Mouse (Mus musculus): Measurements from ENCODE around the gene Krtap8-1. TPM values are rescaled to one million over a fixed set of nuclear protein-coding genes. Genes with fewer than 3 reads are reported as not detected.

The Krtap8-1 gene
- polyA plus RNA-seq (2015; fragmentation: Nextera tagmentation; extraction: Ambion mirVana), result not detected in 2 replicates

DNA sequence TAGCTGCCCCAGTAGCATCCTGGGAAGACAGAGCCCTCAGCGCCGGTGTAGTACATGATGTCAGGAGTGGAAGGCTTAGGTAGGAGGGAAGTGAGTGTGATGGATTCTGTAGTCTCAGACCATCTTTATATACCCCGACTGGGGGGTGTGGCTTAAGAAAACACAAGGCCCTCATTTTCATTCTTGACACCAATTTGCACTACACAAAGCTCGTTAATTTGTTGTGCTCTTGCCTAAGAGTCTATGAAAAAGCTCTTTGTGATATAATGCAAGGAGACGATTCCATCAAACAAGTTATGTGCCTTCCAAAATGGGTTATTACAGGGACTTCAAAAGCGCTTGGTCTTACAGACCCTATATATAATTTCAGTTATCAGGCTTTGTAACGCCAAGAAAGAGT, at the start of gene Krtap8-1:
TSS of gene Krtap8-1 (minus strand) at position 101 of the 400 bp plus-strand sequence.
- no peak for ATAC-seq
- Histone ChIP-seq H3K27ac (no peak within 1 kb of the TSS), H3K4me2 (replicated peaks) (no peak within 1 kb of the TSS), H3K27me3 (no peaks in the 10 kb centered on the region), H3K9ac (replicated peaks) (no peak within 1 kb of the TSS), H3K4me1 (replicated peaks) (no peaks in the 10 kb centered on the region), H3K36me3 (no peaks in the 10 kb centered on the region), H3K9me3 (no peaks in the 10 kb centered on the region), H3K4me3 (replicated peaks) (no peak within 1 kb of the TSS)
- WGBS, result 89% methylated on average over 7 of the region's 7 CpGs

DNA sequence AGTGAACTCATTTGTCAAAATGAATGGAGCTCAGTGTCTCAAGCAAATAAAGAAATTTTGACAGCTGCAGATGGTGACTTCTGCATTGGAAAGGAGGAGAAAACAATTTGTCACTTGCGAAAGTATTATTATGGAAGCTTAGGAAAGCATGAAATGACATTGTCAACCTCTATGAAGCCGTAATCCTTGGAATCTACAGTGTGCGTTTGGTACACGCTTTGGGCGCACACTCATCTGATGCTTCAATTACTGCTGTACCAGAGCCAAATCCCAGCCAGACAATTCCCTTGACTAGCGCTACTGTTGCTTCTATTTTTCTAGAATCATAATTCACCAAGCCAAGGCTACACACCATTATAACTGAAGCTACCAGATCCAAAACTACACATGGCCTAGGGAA, 49.6 kb upstream of the Krtap8-1 start:
- no peak overlapping the region for H3K4me3 ChIP-seq (replicated peaks)
- H3K4me2 ChIP-seq (replicated peaks), result no peak overlapping the region
- no peaks in the 10 kb centered on the region for H3K27me3 ChIP-seq
- H3K9me3 ChIP-seq, result no peaks in the 10 kb centered on the region
- 77% methylated on average over 6 of the region's 6 CpGs for WGBS
- H3K27ac ChIP-seq, result no peak overlapping the region
- no peaks in the 10 kb centered on the region for H3K36me3 ChIP-seq
- ATAC-seq, result no peak
- peaks cover 8% of the 10 kb centered on the region; the same call in 1 of the 2 replicates for H3K4me1 ChIP-seq (replicated peaks)
- no peak overlapping the region for H3K9ac ChIP-seq (replicated peaks)

DNA sequence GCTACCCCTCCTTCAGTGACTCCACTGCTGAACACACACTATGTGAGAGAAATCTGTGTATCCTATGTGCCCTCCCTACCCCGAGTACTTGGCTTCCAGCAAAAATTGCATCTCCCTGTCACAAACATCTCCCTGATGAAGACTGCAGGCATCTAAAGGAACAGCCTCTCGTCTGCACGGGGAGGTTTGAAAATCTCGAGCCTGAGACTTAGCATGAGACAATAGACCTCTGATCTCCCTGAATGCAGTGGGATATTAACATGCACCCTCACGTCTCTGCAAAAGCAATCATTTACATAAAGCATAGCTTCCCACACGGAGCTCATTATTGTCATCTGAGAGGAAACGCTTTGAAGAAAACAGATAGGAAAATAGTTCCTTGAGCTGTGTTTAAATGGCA, 42.8 kb upstream of the Krtap8-1 start:
- Histone ChIP-seq H3K36me3 (no peaks in the 10 kb centered on the region), H3K4me3 (replicated peaks) (no peak overlapping the region), H3K27ac (peak overlapping the region; percentile 81), H3K9ac (replicated peaks) (no peak overlapping the region), H3K4me1 (replicated peaks) (peaks cover 32% of the 10 kb centered on the region), H3K9me3 (no peaks in the 10 kb centered on the region), H3K4me2 (replicated peaks) (peak overlapping the region; percentile 36), H3K27me3 (no peaks in the 10 kb centered on the region)
- peak; percentile 87 for ATAC-seq
- 5% methylated on average over 7 of the region's 7 CpGs for WGBS

DNA sequence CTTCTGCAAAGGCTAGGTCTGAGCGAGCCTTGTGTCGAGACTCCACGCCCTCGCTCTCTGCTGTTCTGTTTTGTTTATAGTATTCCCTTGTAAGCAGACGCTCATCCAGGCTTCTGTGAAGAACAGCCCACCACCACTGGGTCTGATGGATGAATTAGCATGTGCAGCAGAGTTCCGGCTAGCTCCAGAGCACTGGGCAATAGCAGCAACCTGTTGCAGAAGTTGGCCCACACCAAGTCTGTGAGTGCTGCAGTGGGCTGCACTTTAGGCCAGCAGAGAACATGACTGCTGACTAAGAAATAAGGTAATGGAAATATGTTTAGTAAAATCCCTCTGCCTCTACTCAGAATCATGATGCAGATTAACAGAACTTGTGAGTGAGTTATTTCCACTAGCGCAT, 42.1 kb upstream of the Krtap8-1 start:
- peak; percentile 53 for ATAC-seq
- Histone ChIP-seq H3K27ac (peak overlapping the region; percentile 81), H3K4me1 (replicated peaks) (peaks cover 32% of the 10 kb centered on the region), H3K9ac (replicated peaks) (no peak overlapping the region), H3K4me2 (replicated peaks) (peak overlapping the region; percentile 1; the same call in 1 of the 2 replicates), H3K4me3 (replicated peaks) (no peak overlapping the region), H3K36me3 (no peaks in the 10 kb centered on the region), H3K9me3 (no peaks in the 10 kb centered on the region), H3K27me3 (no peaks in the 10 kb centered on the region)
- 34% methylated on average over 7 of the region's 7 CpGs for WGBS

DNA sequence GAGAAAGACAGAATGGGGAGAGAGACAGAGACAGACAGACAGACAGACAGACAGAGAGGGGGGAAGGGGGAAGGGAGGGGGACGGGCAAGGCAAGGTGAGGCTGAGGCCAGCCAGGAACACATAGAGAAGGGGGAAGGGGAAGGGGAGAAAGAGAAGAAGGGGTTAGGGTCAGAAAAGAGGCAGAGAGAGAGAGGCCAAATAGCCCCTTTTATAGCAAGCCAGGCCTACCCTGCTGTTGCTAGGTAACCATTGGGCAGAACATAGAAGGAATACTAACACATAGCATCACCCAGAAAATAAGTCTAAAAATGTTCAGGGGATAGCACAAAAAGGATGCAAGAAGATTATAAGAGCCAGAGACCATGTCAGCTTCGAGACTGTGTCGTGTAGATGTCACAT, 40.6 kb upstream of the Krtap8-1 start:
- Histone ChIP-seq H3K27me3 (no peaks in the 10 kb centered on the region), H3K9ac (replicated peaks) (no peak overlapping the region), H3K4me3 (replicated peaks) (no peak overlapping the region), H3K4me2 (replicated peaks) (no peak overlapping the region), H3K27ac (no peak overlapping the region), H3K4me1 (replicated peaks) (peaks cover 32% of the 10 kb centered on the region), H3K36me3 (no peaks in the 10 kb centered on the region), H3K9me3 (no peaks in the 10 kb centered on the region)
- peak; percentile 65 for ATAC-seq
- 26% methylated on average over 3 of the region's 3 CpGs for WGBS

DNA sequence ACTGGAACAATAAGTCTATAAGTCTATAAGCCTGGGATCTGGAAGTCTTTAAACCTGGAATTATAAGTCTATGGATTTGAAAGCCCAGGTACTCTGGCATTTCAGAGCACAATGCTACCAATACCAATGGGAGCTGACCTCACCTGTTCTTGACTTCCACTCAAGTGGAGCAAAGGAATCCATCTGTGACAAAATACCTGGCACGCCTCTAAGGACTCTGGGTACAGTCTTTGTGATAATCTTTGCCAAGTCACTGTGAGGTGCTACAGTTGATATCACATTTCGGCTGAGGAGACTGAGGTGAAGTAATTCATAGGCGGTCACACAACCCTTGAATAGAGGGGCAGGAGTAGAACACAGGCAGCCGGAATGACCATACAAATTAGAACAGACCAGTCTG, 33.2 kb upstream of the Krtap8-1 start:
- H3K4me2 ChIP-seq (replicated peaks), result no peak overlapping the region
- no peaks in the 10 kb centered on the region for H3K36me3 ChIP-seq
- H3K9ac ChIP-seq (replicated peaks), result no peak overlapping the region
- H3K4me3 ChIP-seq (replicated peaks), result no peak overlapping the region
- no peaks in the 10 kb centered on the region for H3K27me3 ChIP-seq
- 94% methylated on average over 4 of the region's 4 CpGs for WGBS
- no peaks in the 10 kb centered on the region for H3K9me3 ChIP-seq
- no peak for ATAC-seq
- no peak overlapping the region for H3K27ac ChIP-seq
- H3K4me1 ChIP-seq (replicated peaks), result no peaks in the 10 kb centered on the region

DNA sequence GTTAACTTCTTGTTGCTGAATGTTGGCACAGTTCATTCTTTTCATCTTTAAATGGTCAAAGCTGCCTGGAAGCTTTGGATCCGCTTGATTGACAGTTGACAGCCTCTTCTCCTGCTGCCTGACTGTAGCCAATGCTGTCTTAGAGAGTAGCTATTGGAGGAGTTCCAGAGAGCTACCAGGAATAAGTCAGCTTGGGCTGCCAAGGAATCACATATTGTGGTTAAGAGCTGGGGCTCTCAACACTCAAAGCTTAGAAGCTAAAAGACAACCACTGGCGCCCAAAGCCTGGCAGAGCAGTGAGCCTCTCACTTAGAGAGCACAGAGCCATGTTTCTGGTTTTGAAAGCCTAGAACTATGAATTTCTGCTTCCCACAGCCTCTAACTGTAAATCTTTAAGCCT, 32.8 kb upstream of the Krtap8-1 start:
- H3K4me1 ChIP-seq (replicated peaks), result no peaks in the 10 kb centered on the region
- H3K36me3 ChIP-seq, result no peaks in the 10 kb centered on the region
- 95% methylated on average over 2 of the region's 2 CpGs for WGBS
- H3K4me3 ChIP-seq (replicated peaks), result no peak overlapping the region
- H3K4me2 ChIP-seq (replicated peaks), result no peak overlapping the region
- H3K9ac ChIP-seq (replicated peaks), result no peak overlapping the region
- no peak for ATAC-seq
- no peaks in the 10 kb centered on the region for H3K9me3 ChIP-seq
- no peak overlapping the region for H3K27ac ChIP-seq
- no peaks in the 10 kb centered on the region for H3K27me3 ChIP-seq

DNA sequence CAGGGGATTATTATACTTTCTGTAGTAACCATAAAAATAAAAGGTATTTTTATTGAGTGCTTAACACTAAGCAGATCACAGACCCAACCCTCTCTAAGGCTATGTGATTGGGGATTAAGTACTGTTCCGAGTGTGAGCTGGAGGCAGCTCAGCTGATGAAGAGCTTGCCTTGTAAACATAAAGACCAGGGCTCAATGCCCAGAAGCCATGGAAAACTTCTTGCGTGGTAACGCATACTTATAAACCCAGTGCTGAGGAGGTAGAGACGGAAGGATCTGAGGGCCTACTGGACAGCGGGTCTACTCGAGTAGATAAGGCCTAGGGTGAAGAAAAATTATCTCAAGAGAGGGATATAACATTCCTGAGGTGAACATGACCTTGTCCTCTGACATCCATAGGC, 32.3 kb upstream of the Krtap8-1 start:
- Histone ChIP-seq H3K4me3 (replicated peaks) (no peak overlapping the region), H3K36me3 (no peaks in the 10 kb centered on the region), H3K9ac (replicated peaks) (no peak overlapping the region), H3K4me1 (replicated peaks) (no peaks in the 10 kb centered on the region), H3K9me3 (no peaks in the 10 kb centered on the region), H3K4me2 (replicated peaks) (no peak overlapping the region), H3K27me3 (no peaks in the 10 kb centered on the region), H3K27ac (no peak overlapping the region)
- peak; percentile 27; the same call in 1 of the 2 replicates for ATAC-seq
- 84% methylated on average over 6 of the region's 6 CpGs for WGBS

DNA sequence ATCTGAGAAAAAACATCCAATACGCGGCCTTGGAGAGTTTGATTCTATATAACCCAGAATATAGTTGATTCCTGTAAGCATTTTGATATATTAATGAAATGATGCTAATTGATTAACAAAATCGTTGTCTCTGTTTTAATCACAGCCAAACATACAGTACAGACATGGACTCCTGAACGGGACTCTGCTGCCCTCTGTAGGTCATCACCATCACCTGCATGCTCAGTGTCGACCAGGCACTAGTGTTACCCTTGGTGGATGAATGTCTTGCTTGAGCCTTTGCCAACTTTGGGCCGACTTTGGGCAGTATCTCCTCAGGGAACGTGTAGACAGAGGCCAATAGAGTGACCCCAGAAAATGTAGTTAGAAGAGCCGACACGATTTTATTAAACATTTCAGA, 29.9 kb upstream of the Krtap8-1 start:
- no peak overlapping the region for H3K4me3 ChIP-seq (replicated peaks)
- no peaks in the 10 kb centered on the region for H3K9me3 ChIP-seq
- H3K27me3 ChIP-seq, result no peaks in the 10 kb centered on the region
- no peak overlapping the region for H3K27ac ChIP-seq
- ATAC-seq, result no peak
- no peaks in the 10 kb centered on the region; the same call in 1 of the 2 replicates for H3K4me1 ChIP-seq (replicated peaks)
- WGBS, result 64% methylated on average over 9 of the region's 9 CpGs
- no peak overlapping the region for H3K4me2 ChIP-seq (replicated peaks)
- H3K36me3 ChIP-seq, result no peaks in the 10 kb centered on the region
- no peak overlapping the region for H3K9ac ChIP-seq (replicated peaks)

DNA sequence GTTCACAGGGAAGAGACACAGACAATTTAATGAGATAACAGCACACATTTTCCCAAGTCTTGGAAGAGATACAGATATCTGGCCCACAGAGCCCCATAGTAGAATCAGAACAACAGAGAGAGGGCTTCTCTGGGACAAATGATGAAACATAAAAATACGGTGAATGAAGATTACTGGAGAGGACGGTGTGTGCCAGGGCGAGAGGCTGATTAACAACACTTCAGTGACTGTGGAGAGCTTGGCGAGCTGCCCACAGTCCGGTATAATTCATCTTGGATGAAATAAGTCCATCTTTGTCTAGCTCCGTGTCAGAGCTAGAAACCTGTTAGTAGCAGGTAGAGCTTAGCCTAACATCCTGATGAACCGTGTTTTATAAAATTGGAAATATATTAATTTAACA, 25.7 kb upstream of the Krtap8-1 start:
- H3K27me3 ChIP-seq, result no peaks in the 10 kb centered on the region
- no peaks in the 10 kb centered on the region; the same call in 1 of the 2 replicates for H3K4me1 ChIP-seq (replicated peaks)
- no peak overlapping the region for H3K4me2 ChIP-seq (replicated peaks)
- H3K4me3 ChIP-seq (replicated peaks), result no peak overlapping the region
- WGBS, result 65% methylated on average over 7 of the region's 7 CpGs
- H3K9ac ChIP-seq (replicated peaks), result no peak overlapping the region
- ATAC-seq, result no peak
- no peaks in the 10 kb centered on the region for H3K9me3 ChIP-seq
- H3K36me3 ChIP-seq, result no peaks in the 10 kb centered on the region
- H3K27ac ChIP-seq, result no peak overlapping the region

DNA sequence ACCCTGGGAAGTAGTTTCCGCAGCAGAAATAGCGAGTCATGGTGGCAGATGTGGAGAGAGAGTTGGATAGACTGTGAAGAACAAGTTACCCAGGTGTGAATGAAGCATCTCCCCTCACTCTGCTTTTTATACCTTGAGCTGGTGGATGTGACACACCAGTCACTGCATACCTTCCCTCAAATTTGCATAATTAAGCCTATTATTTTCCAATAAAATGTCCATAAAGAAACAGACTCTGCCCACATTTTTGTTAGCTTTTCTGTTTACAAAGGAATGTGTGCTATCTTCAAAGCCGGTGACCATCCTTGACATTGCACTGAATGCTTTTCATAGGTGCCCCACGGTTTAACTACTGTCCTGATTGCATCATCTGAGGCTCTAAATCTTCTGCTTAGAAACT, 20.5 kb upstream of the Krtap8-1 start, which contains the start of gene Krtap7-1:
TSS of gene Krtap7-1 (minus strand) at position 101 of the 400 bp plus-strand sequence.
- H3K9me3 ChIP-seq, result no peaks in the 10 kb centered on the region
- no peak for ATAC-seq
- H3K9ac ChIP-seq (replicated peaks), result no peak within 1 kb of the TSS
- H3K27ac ChIP-seq, result no peak within 1 kb of the TSS
- H3K4me2 ChIP-seq (replicated peaks), result no peak within 1 kb of the TSS
- no peaks in the 10 kb centered on the region for H3K27me3 ChIP-seq
- no peaks in the 10 kb centered on the region for H3K36me3 ChIP-seq
- H3K4me1 ChIP-seq (replicated peaks), result no peaks in the 10 kb centered on the region; the same call in 1 of the 2 replicates
- WGBS, result 89% methylated on average over 4 of the region's 4 CpGs
- H3K4me3 ChIP-seq (replicated peaks), result no peak within 1 kb of the TSS

DNA sequence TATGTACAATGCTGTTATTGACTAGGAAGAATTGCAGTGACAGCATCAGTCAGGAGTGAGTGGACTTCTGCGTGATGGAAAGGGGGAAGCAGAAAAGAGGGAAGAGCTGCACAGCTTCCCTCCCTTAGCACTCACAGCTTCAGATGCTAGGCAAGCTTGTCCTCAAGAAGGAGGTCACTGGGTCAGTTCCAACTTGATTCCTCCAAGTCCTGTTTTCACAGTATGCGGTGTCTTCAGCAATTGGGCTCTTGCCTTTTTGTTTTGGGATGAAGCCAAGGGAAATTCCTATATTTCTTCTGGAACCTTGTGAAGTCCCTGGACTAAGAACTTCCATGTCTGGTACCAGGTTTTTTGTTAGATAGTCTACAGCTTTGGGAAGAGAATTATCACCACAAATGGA, 15.8 kb upstream of the Krtap8-1 start:
- Histone ChIP-seq H3K4me2 (replicated peaks) (no peak overlapping the region), H3K4me3 (replicated peaks) (no peak overlapping the region), H3K9ac (replicated peaks) (no peak overlapping the region), H3K36me3 (no peaks in the 10 kb centered on the region), H3K27ac (no peak overlapping the region), H3K4me1 (replicated peaks) (no peaks in the 10 kb centered on the region), H3K27me3 (no peaks in the 10 kb centered on the region), H3K9me3 (no peaks in the 10 kb centered on the region)
- no peak for ATAC-seq
- 81% methylated on average over 2 of the region's 2 CpGs for WGBS

DNA sequence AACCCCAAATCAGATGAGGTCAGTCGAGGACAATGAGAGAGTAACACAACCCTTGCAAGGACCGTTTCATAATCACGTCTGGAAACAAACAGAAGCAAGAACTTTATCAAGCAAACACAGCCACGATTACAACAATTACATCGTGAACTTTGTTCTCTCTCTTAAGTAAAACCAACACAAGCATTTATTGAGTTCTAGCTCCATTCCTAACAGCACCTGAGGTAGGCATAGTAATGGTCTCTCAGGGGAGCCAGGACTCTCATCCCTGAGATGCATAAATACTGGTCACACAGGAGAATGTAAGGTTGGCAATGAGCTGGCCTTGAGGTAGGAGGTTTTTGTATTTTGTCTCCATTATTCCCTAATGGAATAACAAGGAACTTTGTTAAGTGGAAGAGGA, 14.1 kb upstream of the Krtap8-1 start:
- no peaks in the 10 kb centered on the region for H3K36me3 ChIP-seq
- 86% methylated on average over 5 of the region's 5 CpGs for WGBS
- no peaks in the 10 kb centered on the region for H3K9me3 ChIP-seq

More for the DNA sequence above, 14.1 kb upstream of the Krtap8-1 start:
- H3K4me1 ChIP-seq (replicated peaks), result no peaks in the 10 kb centered on the region
- no peak overlapping the region for H3K4me2 ChIP-seq (replicated peaks)
- H3K27ac ChIP-seq, result no peak overlapping the region
- no peak for ATAC-seq
- no peak overlapping the region for H3K9ac ChIP-seq (replicated peaks)
- H3K4me3 ChIP-seq (replicated peaks), result no peak overlapping the region
- H3K27me3 ChIP-seq, result no peaks in the 10 kb centered on the region

Measured in midbrain, embryonic 13.5 days (tissue).